Mouse (Mus musculus): ENCODE data around the gene Ezh1. TPM values are rescaled to one million over a fixed set of nuclear protein-coding genes. Genes with fewer than 3 reads are reported as not detected.

Ezh1 gene
- polyA plus RNA-seq, 1 experiment from 2014 or later = 17.3 TPM

GRCm38 (mm10) chr11:101185441-101185840 lies 40.8 kb downstream of the Ezh1 start:
- WGBS = 88% methylated on average over 4 of the region's 4 CpGs
- peaks cover 19% of the 10 kb centered on the region for H3K4me1 ChIP-seq
- peaks cover 2% of the 10 kb centered on the region for H3K27me3 ChIP-seq
- no peaks in the 10 kb centered on the region for H3K9me3 ChIP-seq (replicated peaks)
- ATAC-seq (ENCODE audit: low FRiP score) = no peak
- no peaks in the 10 kb centered on the region for H3K36me3 ChIP-seq
- H3K27ac ChIP-seq = no peak overlapping the region
- no peak overlapping the region for H3K9ac ChIP-seq
- H3K4me2 ChIP-seq (replicated peaks) = no peak overlapping the region
- no peak overlapping the region for H3K4me3 ChIP-seq

GRCm38 (mm10) chr11:101184984-101185383 lies 41.3 kb downstream of the Ezh1 start:
- Histone ChIP-seq H3K4me3 (no peak overlapping the region), H3K27me3 (peaks cover 4% of the 10 kb centered on the region), H3K27ac (no peak overlapping the region), H3K9me3 (replicated peaks) (no peaks in the 10 kb centered on the region), H3K4me2 (replicated peaks) (no peak overlapping the region), H3K4me1 (peaks cover 14% of the 10 kb centered on the region), H3K9ac (no peak overlapping the region), H3K36me3 (no peaks in the 10 kb centered on the region)
- no peak for ATAC-seq (ENCODE audit: low FRiP score)
- 89% methylated on average over 12 of the region's 12 CpGs for WGBS

GRCm38 (mm10) chr11:101182771-101183517 lies 43.3 kb downstream of the Ezh1 start:
- Histone ChIP-seq H3K9ac (0 out of 2 replicates have a peak overlapping the region, but pooled peaks have one; percentile 10), H3K4me1 (peaks cover 7% of the 10 kb centered on the region), H3K27me3 (peaks cover 22% of the 10 kb centered on the region), H3K4me3 (no peak overlapping the region), H3K36me3 (no peaks in the 10 kb centered on the region), H3K27ac (no peak overlapping the region), H3K9me3 (replicated peaks) (no peaks in the 10 kb centered on the region), H3K4me2 (replicated peaks) (no peak overlapping the region)
- 72% methylated on average over 14 of the region's 14 CpGs for WGBS
- no peak for ATAC-seq (ENCODE audit: low FRiP score)

- no peak overlapping the region for H3K9ac ChIP-seq
- H3K36me3 ChIP-seq = no peaks in the 10 kb centered on the region
- H3K4me3 ChIP-seq = no peak overlapping the region
- H3K4me1 ChIP-seq = peaks cover 7% of the 10 kb centered on the region
- no peak for ATAC-seq (ENCODE audit: low FRiP score)
- no peak overlapping the region for H3K4me2 ChIP-seq (replicated peaks)
- peaks cover 32% of the 10 kb centered on the region for H3K27me3 ChIP-seq
- 94% methylated on average over 11 of the region's 11 CpGs for WGBS
- no peaks in the 10 kb centered on the region for H3K9me3 ChIP-seq (replicated peaks)
- H3K27ac ChIP-seq = no peak overlapping the region
Measured at GRCm38 (mm10) chr11:101181961-101182360, 44.3 kb downstream of the Ezh1 start.

- no peak overlapping the region for H3K4me2 ChIP-seq (replicated peaks)
Measured at GRCm38 (mm10) chr11:101180846-101181740, 45.2 kb downstream of the Ezh1 start.

GRCm38 (mm10) chr11:101180261-101180660 lies 46.0 kb downstream of the Ezh1 start:
- Histone ChIP-seq H3K4me2 (replicated peaks) (no peak overlapping the region), H3K4me3 (no peak overlapping the region), H3K9ac (no peak overlapping the region), H3K27ac (no peak overlapping the region), H3K4me1 (peaks cover 18% of the 10 kb centered on the region), H3K27me3 (peaks cover 48% of the 10 kb centered on the region), H3K36me3 (no peaks in the 10 kb centered on the region), H3K9me3 (replicated peaks) (no peaks in the 10 kb centered on the region)
- 65% methylated on average over 17 of the region's 17 CpGs for WGBS
- no peak for ATAC-seq (ENCODE audit: low FRiP score)

More at GRCm38 (mm10) chr11:101180846-101181740, 45.2 kb downstream of the Ezh1 start:
- Histone ChIP-seq H3K4me3 (no peak overlapping the region), H3K36me3 (no peaks in the 10 kb centered on the region), H3K4me1 (peaks cover 15% of the 10 kb centered on the region), H3K9ac (no peak overlapping the region), H3K9me3 (replicated peaks) (no peaks in the 10 kb centered on the region), H3K27ac (no peak overlapping the region), H3K27me3 (peaks cover 40% of the 10 kb centered on the region)
- no peak for ATAC-seq (ENCODE audit: low FRiP score)
- 46% methylated on average over 10 of the region's 10 CpGs for WGBS

- 77% methylated on average over 15 of the region's 15 CpGs for WGBS
- H3K4me2 ChIP-seq (replicated peaks) = no peak overlapping the region
- no peak overlapping the region for H3K27ac ChIP-seq
- no peak overlapping the region for H3K9ac ChIP-seq
- H3K27me3 ChIP-seq = peaks cover 57% of the 10 kb centered on the region
- H3K36me3 ChIP-seq = no peaks in the 10 kb centered on the region
- H3K9me3 ChIP-seq (replicated peaks) = no peaks in the 10 kb centered on the region
- ATAC-seq (ENCODE audit: low FRiP score) = no peak
- H3K4me3 ChIP-seq = no peak overlapping the region
- peaks cover 24% of the 10 kb centered on the region for H3K4me1 ChIP-seq
Measured at GRCm38 (mm10) chr11:101179306-101179705, 47.0 kb downstream of the Ezh1 start.

GRCm38 (mm10) chr11:101178061-101179058 lies 47.9 kb downstream of the Ezh1 start:
- peak overlapping the region; percentile 16; the same call in 1 of the 2 replicates for H3K4me2 ChIP-seq (replicated peaks)
- no peaks in the 10 kb centered on the region for H3K36me3 ChIP-seq
- H3K27me3 ChIP-seq = peaks cover 63% of the 10 kb centered on the region
- H3K9me3 ChIP-seq (replicated peaks) = no peaks in the 10 kb centered on the region
- peaks cover 33% of the 10 kb centered on the region for H3K4me1 ChIP-seq
- WGBS = 47% methylated on average over 36 of the region's 36 CpGs
- ATAC-seq (ENCODE audit: low FRiP score) = no peak
- H3K9ac ChIP-seq = no peak overlapping the region
- no peak overlapping the region for H3K27ac ChIP-seq
- no peak overlapping the region for H3K4me3 ChIP-seq

- no peak overlapping the region for H3K27ac ChIP-seq
- WGBS = 27% methylated on average over 22 of the region's 22 CpGs
- peak overlapping the region; percentile 55 for H3K4me2 ChIP-seq (replicated peaks)
- peaks cover 69% of the 10 kb centered on the region for H3K27me3 ChIP-seq
- no peaks in the 10 kb centered on the region for H3K9me3 ChIP-seq (replicated peaks)
- no peak overlapping the region for H3K9ac ChIP-seq
- peaks cover 44% of the 10 kb centered on the region for H3K4me1 ChIP-seq
- peak overlapping the region; percentile 35; the same call in 1 of the 2 replicates for H3K4me3 ChIP-seq
- no peak for ATAC-seq (ENCODE audit: low FRiP score)
- no peaks in the 10 kb centered on the region for H3K36me3 ChIP-seq
Measured at GRCm38 (mm10) chr11:101176933-101177773, 49.1 kb downstream of the Ezh1 start.

GRCm38 (mm10) chr11:101176117-101176691 lies 50.1 kb downstream of the Ezh1 start:
- H3K36me3 ChIP-seq = no peaks in the 10 kb centered on the region
- H3K9me3 ChIP-seq (replicated peaks) = no peaks in the 10 kb centered on the region
- 0 out of 2 replicates have a peak overlapping the region, but pooled peaks have one; percentile 4 for H3K27ac ChIP-seq
- H3K4me2 ChIP-seq (replicated peaks) = peak overlapping the region; percentile 55
- peak overlapping the region; percentile 54 for H3K9ac ChIP-seq
- H3K4me1 ChIP-seq = peaks cover 45% of the 10 kb centered on the region
- WGBS = under 1% methylated on average over 25 of the region's 25 CpGs
- no peak for ATAC-seq (ENCODE audit: low FRiP score)
- H3K4me3 ChIP-seq = peak overlapping the region; percentile 35
- peaks cover 69% of the 10 kb centered on the region for H3K27me3 ChIP-seq

Data from hindbrain, embryonic 12.5 days (tissue).